Mouse (Mus musculus) neural tube, embryonic 14.5 days (tissue): ENCODE results near the gene Lypd5. TPM values are rescaled to one million over a fixed set of nuclear protein-coding genes. Genes with fewer than 3 reads are reported as not detected.
A peak's percentile ranks its signal among the peaks of the same experiment; 100 is the strongest.

Experiments used
- ATAC-seq: fragments of 200-750 bp; cut with Nextera tagmentation; 2 replicates; pipeline ENCODE4 v1.8.0; 2017; ENCODE audit warnings: low read depth, mild to moderate bottlenecking, moderate TSS enrichment, moderate library complexity
- H3K27ac ChIP-seq: fragments of 300-500 bp; sonication (generic); 2 replicates; pipeline ENCODE4 v1.5.1; 2014; ENCODE audit warnings: low read depth, mild to moderate bottlenecking, control low read depth, low read length, moderate library complexity, mixed read lengths
- H3K27me3 ChIP-seq: fragments of 300-500 bp; sonication (generic); 2 replicates; pipeline ENCODE4 v1.6.1; 2014; ENCODE audit warnings: low read length; ENCODE audit not compliant: control insufficient read depth, insufficient read depth
- H3K36me3 ChIP-seq: fragments of 300-500 bp; sonication (generic); 2 replicates; pipeline ENCODE4 v1.6.1; 2014; ENCODE audit warnings: low read length, mixed read lengths; ENCODE audit not compliant: control insufficient read depth, insufficient read depth
- H3K4me1 ChIP-seq: fragments of 300-500 bp; sonication (generic); 2 replicates; pipeline ENCODE4 v1.6.1; 2014; ENCODE audit warnings: low read length; ENCODE audit not compliant: control insufficient read depth, insufficient read depth
- H3K4me2 ChIP-seq: fragments of 300-500 bp; sonication (generic); 2 replicates; pipeline ENCODE4 v1.6.1; 2014; ENCODE audit warnings: mild to moderate bottlenecking, low read depth, low read length, control low read depth
- H3K4me3 ChIP-seq: fragments of 300-500 bp; sonication (generic); 2 replicates; pipeline ENCODE4 v1.5.1; 2014; ENCODE audit warnings: low read depth, low read length, control low read depth, mixed read lengths
- H3K9ac ChIP-seq: fragments of 300-500 bp; sonication (generic); replicated peaks from 2 replicates; pipeline ENCODE4 v1.6.1; 2014; ENCODE audit warnings: low read depth, mild to moderate bottlenecking, control low read depth, low read length, mixed read lengths
- H3K9me3 ChIP-seq: fragments of 300-500 bp; sonication (generic); 2 replicates; pipeline ENCODE4 v1.6.1; 2016; ENCODE audit warnings: low read length; ENCODE audit not compliant: control insufficient read depth
- WGBS: fragments of 180-500 bp; shearing (Covaris S2); extraction: QIAGEN DNeasy Blood & Tissue Kit; methylation state at CpG from one replicate; pipeline ENCODE4 v1.1.7; 2014; 5-methylcytosine and 5-hydroxymethylcytosine counted together
- polyA plus RNA-seq: library from polyadenylated mRNA; unstranded; fragments of >200 nt; fragmentation: Nextera tagmentation; extraction: Ambion mirVana; gene quantifications from 2 replicates; pipeline ENCODE4 v1.2.1, GENCODE M21; 2014

Lypd5 gene
- polyA plus RNA-seq, 1 experiment from 2014 or later = not detected

- WGBS = 7% methylated on average over 13 of the region's 13 CpGs
- peak overlapping the region; percentile 29; the same call in 1 of the 2 replicates for H3K4me2 ChIP-seq
- H3K27me3 ChIP-seq = no peaks in the 10 kb centered on the region
- H3K4me1 ChIP-seq = no peaks in the 10 kb centered on the region
- no peak overlapping the region for H3K27ac ChIP-seq
- no peak overlapping the region for H3K9ac ChIP-seq
- H3K36me3 ChIP-seq = no peaks in the 10 kb centered on the region
- H3K4me3 ChIP-seq = peak overlapping the region; percentile 14; the same call in 1 of the 2 replicates
- peak; percentile 28; the same call in 1 of the 2 replicates for ATAC-seq
- no peaks in the 10 kb centered on the region; the same call in 1 of the 2 replicates for H3K9me3 ChIP-seq
Observed at GRCm38 (mm10) chr7:24325675-24326128, 23.3 kb upstream of the Lypd5 start.

- ATAC-seq = peak; percentile 58
- H3K27ac ChIP-seq = no peak overlapping the region
- H3K27me3 ChIP-seq = no peaks in the 10 kb centered on the region
- H3K9ac ChIP-seq = no peak overlapping the region
- H3K36me3 ChIP-seq = no peaks in the 10 kb centered on the region
- H3K4me3 ChIP-seq = peak overlapping the region; percentile 14; the same call in 1 of the 2 replicates
- H3K4me1 ChIP-seq = no peaks in the 10 kb centered on the region
- WGBS = 34% methylated on average over 20 of the region's 20 CpGs
- peak overlapping the region; percentile 29; the same call in 1 of the 2 replicates for H3K4me2 ChIP-seq
- no peaks in the 10 kb centered on the region; the same call in 1 of the 2 replicates for H3K9me3 ChIP-seq
Observed at GRCm38 (mm10) chr7:24326273-24327135, 22.5 kb upstream of the Lypd5 start.

GRCm38 (mm10) chr7:24327281-24327975 is 21.6 kb upstream of the Lypd5 start:
- Histone ChIP-seq H3K9ac (no peak overlapping the region), H3K9me3 (no peaks in the 10 kb centered on the region; the same call in 1 of the 2 replicates), H3K27me3 (no peaks in the 10 kb centered on the region), H3K4me2 (no peak overlapping the region), H3K27ac (no peak overlapping the region), H3K4me3 (no peak overlapping the region), H3K36me3 (no peaks in the 10 kb centered on the region), H3K4me1 (no peaks in the 10 kb centered on the region)
- no peak for ATAC-seq
- 90% methylated on average over 14 of the region's 14 CpGs for WGBS

DNA sequence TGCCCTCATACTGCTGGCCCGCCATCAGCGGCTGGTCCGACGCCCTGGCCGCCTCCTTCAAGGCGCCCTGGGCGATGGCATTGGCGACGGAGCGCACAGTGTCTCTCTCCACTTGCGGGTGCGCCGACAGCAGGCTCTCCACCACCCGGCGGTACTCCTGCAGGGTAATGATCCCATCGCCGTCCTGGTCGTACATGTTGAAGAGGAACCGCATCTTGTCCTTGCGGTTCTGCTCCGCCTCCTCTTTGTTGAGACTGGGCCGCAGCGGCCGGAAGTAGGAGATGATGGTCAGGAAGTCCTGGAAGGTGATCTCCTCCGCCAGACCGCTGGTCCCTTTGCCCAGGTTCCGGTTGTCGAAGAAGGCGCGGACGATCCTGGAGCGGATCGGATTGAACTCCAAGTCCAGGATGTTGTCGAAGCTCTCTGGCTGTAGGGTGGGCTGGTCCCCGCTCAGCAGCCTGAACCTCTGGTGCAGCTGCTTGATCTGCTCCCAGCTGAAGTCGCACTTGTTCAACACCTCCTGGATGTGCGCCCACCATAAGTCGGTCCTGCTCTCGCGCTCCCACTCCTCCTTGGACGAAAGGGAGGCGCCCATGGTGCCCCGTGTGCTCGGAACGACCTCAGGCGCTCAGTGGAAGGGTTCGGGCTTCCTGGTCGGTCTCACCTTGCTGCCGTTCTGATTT is 15.6 kb upstream of the Lypd5 start, which contains the start of gene Tescl:
TSS of gene Tescl (minus strand) at position 633 of the 683 bp plus-strand sequence.
- H3K9ac ChIP-seq = no peak within 1 kb of the TSS
- no peaks in the 10 kb centered on the region for H3K9me3 ChIP-seq
- ATAC-seq = no peak
- no peak within 1 kb of the TSS for H3K4me2 ChIP-seq
- no peaks in the 10 kb centered on the region for H3K36me3 ChIP-seq
- no peak within 1 kb of the TSS for H3K4me3 ChIP-seq
- WGBS = 44% methylated on average over 49 of the region's 49 CpGs
- no peak within 1 kb of the TSS for H3K27ac ChIP-seq
- H3K27me3 ChIP-seq = no peaks in the 10 kb centered on the region
- no peaks in the 10 kb centered on the region for H3K4me1 ChIP-seq

DNA sequence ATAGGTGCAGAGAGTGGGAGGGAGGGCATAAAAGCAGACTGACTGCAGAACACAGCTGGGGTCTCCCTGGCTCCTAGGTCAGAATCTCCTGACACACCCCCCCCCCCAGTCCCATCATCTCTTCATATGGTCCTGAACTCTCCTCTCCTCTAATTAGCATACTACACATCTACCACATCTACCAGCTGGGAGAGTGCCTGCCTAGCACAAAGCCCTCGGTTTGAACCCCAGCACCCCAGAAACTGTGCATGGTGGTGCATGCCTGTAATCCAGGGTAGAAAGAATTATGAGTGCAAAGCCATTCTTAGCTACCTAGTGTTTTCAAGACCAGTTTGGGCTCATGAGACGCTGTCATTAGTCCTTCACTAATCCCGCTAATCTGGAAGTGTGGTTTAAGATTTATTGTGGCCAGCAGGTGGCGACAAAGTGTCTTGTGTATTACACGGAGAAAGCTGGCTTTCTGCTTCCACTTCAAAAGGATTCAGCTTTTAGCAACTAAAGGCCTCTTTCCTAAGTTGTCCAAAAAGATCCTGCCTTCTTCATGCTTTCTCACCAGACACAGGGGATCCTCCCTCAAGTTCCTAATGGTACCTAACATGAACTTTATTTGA is 13.2 kb upstream of the Lypd5 start:
- peak; percentile 34 for ATAC-seq
- no peak overlapping the region for H3K27ac ChIP-seq
- no peaks in the 10 kb centered on the region for H3K36me3 ChIP-seq
- H3K9me3 ChIP-seq = no peaks in the 10 kb centered on the region
- no peak overlapping the region for H3K4me3 ChIP-seq
- H3K9ac ChIP-seq = no peak overlapping the region
- no peaks in the 10 kb centered on the region for H3K27me3 ChIP-seq
- no peaks in the 10 kb centered on the region for H3K4me1 ChIP-seq
- 12% methylated on average over 5 of the region's 5 CpGs for WGBS
- H3K4me2 ChIP-seq = no peak overlapping the region

DNA sequence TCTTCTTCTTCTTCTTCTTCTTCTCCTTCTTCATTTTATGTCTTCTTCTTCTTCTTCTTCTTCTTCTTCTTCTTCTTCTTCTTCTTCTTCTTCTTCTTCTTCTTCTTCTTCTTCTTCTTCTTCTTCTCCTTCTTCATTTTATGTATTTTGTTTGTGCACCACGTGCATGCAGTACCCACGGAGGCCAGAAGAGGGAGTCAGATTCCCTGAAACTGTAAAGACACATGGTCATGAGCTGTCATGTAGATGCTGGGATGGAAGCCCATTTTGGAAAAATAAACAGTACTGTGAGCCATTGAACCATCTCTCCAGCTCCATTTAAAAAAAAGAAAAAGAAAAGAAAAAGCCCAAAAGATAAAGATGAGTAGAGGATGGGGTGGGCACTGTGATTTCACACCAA is 10.8 kb upstream of the Lypd5 start:
- H3K4me1 ChIP-seq = no peaks in the 10 kb centered on the region
- WGBS = 56% methylated on average over 2 of the region's 2 CpGs
- no peaks in the 10 kb centered on the region for H3K36me3 ChIP-seq
- H3K4me2 ChIP-seq = no peak overlapping the region
- no peak for ATAC-seq
- no peak overlapping the region for H3K27ac ChIP-seq
- no peaks in the 10 kb centered on the region for H3K9me3 ChIP-seq
- no peaks in the 10 kb centered on the region for H3K27me3 ChIP-seq
- H3K9ac ChIP-seq = no peak overlapping the region
- H3K4me3 ChIP-seq = no peak overlapping the region

- no peak for ATAC-seq
- WGBS = 53% methylated on average over 7 of the region's 7 CpGs
- no peak overlapping the region for H3K27ac ChIP-seq
Observed at GRCm38 (mm10) chr7:24343701-24344272, 5.2 kb upstream of the Lypd5 start.

GRCm38 (mm10) chr7:24346444-24346843 is 2.6 kb upstream of the Lypd5 start:
- H3K9ac ChIP-seq = no peak overlapping the region
- H3K27me3 ChIP-seq = no peaks in the 10 kb centered on the region
- H3K36me3 ChIP-seq = no peaks in the 10 kb centered on the region
- ATAC-seq = no peak
- H3K27ac ChIP-seq = no peak overlapping the region
- no peak overlapping the region for H3K4me2 ChIP-seq
- H3K4me3 ChIP-seq = no peak overlapping the region
- 72% methylated on average over 5 of the region's 5 CpGs for WGBS
- no peaks in the 10 kb centered on the region for H3K9me3 ChIP-seq
- H3K4me1 ChIP-seq = no peaks in the 10 kb centered on the region

More at GRCm38 (mm10) chr7:24343701-24344272, 5.2 kb upstream of the Lypd5 start:
- Histone ChIP-seq H3K27me3 (no peaks in the 10 kb centered on the region), H3K4me3 (no peak overlapping the region), H3K4me1 (no peaks in the 10 kb centered on the region), H3K4me2 (no peak overlapping the region), H3K36me3 (no peaks in the 10 kb centered on the region), H3K9ac (no peak overlapping the region), H3K9me3 (no peaks in the 10 kb centered on the region)
